Mouse (Mus musculus) midbrain, postnatal 0 days (tissue): Measurements from ENCODE around the gene Fbxw5. TPM values are rescaled to one million over a fixed set of nuclear protein-coding genes. Genes with fewer than 3 reads are reported as not detected.

Experiments
- ATAC-seq: fragments of 200-750 bp; cut with Nextera tagmentation; 2 replicates; pipeline ENCODE4 v1.8.0; 2017; ENCODE audit warnings: moderate number of reproducible peaks, mild to moderate bottlenecking, moderate TSS enrichment, moderate library complexity; ENCODE audit not compliant: low FRiP score
- DNase-seq: peaks from one replicate; pipeline ENCODE4 v3.0.0-alpha.2; 2015; ENCODE audit warnings: low spot score
- H3K27ac ChIP-seq: fragments of 300-500 bp; sonication (generic); 2 replicates; pipeline ENCODE4 v1.5.1; 2014; ENCODE audit warnings: low read depth, mild to moderate bottlenecking, low read length, mixed read lengths
- H3K27me3 ChIP-seq: fragments of 300-500 bp; sonication (generic); 2 replicates; pipeline ENCODE4 v1.6.1; 2014; ENCODE audit warnings: low read length, control low read depth, mixed read lengths; ENCODE audit not compliant: insufficient read depth
- H3K36me3 ChIP-seq: fragments of 300-500 bp; sonication (generic); 2 replicates; pipeline ENCODE4 v1.6.1; 2014; ENCODE audit warnings: low read length, control low read depth, mixed read lengths; ENCODE audit not compliant: insufficient read depth
- H3K4me1 ChIP-seq: fragments of 300-500 bp; sonication (generic); 2 replicates; pipeline ENCODE4 v1.6.1; 2014; ENCODE audit warnings: mild to moderate bottlenecking, control low read depth, antibody characterized with exemption, low read length, mixed read lengths; ENCODE audit not compliant: insufficient read depth
- H3K4me2 ChIP-seq: fragments of 300-500 bp; sonication (generic); 2 replicates; pipeline ENCODE4 v1.6.1; 2014; ENCODE audit warnings: low read depth, mild to moderate bottlenecking, low read length, mixed read lengths; ENCODE audit not compliant: poor library complexity, severe bottlenecking
- H3K4me3 ChIP-seq: fragments of 300-500 bp; sonication (generic); 2 replicates; pipeline ENCODE4 v1.5.1; 2014; ENCODE audit warnings: low read depth, mild to moderate bottlenecking, low read length, moderate library complexity
- H3K9ac ChIP-seq: fragments of 300-500 bp; sonication (generic); replicated peaks from 2 replicates; pipeline ENCODE4 v1.6.1; 2014; ENCODE audit warnings: mild to moderate bottlenecking, low read length, moderate library complexity, mixed read lengths; ENCODE audit not compliant: poor library complexity, severe bottlenecking
- H3K9me3 ChIP-seq: fragments of 300-500 bp; sonication (generic); 2 replicates; pipeline ENCODE4 v1.6.1; 2016; ENCODE audit warnings: low read length, control low read depth
- CTCF ChIP-seq: IDR thresholded peaks from 2 replicates; pipeline ENCODE4 v1.5.1; 2016; ENCODE audit warnings: antibody characterized with exemption, mild to moderate bottlenecking
- WGBS: fragments of 180-500 bp; shearing (Covaris S2); extraction: QIAGEN DNeasy Blood & Tissue Kit; methylation state at CpG from one replicate; pipeline ENCODE4 v1.1.7; 2014; 5-methylcytosine and 5-hydroxymethylcytosine counted together
- polyA plus RNA-seq: library from polyadenylated mRNA; unstranded; fragments of >200 nt; fragmentation: Nextera tagmentation; extraction: Ambion mirVana; gene quantifications from 2 replicates; pipeline ENCODE4 v1.2.1, GENCODE M21; 2015
- total RNA-seq: library from RNA; depleted of rRNA; stranded (reverse); fragments of >200 nt; gene quantifications from 2 replicates; pipeline ENCODE4 v1.2.3, GENCODE M21; 2014

Gene Fbxw5
- total and polyA plus RNA-seq, 2 experiments from 2014 or later = 106 to 148 TPM

DNA sequence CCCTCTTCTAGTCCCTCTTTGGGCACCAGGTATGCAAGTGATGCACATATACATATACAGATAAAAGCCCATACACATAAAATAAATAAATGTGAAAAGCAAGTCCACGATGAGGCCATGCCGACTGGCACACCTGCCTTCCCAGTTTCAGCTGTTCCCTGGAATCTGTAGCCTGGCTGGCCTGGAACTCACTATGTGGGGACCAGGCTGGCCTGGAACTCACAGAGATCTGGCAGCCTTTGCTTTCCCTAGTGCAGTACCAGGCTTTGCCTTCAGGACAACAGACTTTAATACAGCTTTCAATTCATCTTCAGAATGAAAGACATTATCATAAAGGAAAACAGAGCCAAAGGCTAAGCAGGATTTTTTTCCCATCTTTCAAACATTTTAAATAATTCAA is 33.2 kb downstream of the Fbxw5 start:
- H3K27ac ChIP-seq = no peak overlapping the region
- no peaks in the 10 kb centered on the region for H3K9me3 ChIP-seq
- H3K4me3 ChIP-seq = no peak overlapping the region
- no peaks in the 10 kb centered on the region for H3K27me3 ChIP-seq
- DNase-seq (no peak), ATAC-seq (no peak)
- no peak overlapping the region for H3K4me2 ChIP-seq
- TF ChIP-seq CTCF = no peak
- peaks cover 17% of the 10 kb centered on the region for H3K36me3 ChIP-seq
- no peak overlapping the region for H3K9ac ChIP-seq
- 96% methylated on average over 2 of the region's 2 CpGs for WGBS
- H3K4me1 ChIP-seq = no peaks in the 10 kb centered on the region

DNA sequence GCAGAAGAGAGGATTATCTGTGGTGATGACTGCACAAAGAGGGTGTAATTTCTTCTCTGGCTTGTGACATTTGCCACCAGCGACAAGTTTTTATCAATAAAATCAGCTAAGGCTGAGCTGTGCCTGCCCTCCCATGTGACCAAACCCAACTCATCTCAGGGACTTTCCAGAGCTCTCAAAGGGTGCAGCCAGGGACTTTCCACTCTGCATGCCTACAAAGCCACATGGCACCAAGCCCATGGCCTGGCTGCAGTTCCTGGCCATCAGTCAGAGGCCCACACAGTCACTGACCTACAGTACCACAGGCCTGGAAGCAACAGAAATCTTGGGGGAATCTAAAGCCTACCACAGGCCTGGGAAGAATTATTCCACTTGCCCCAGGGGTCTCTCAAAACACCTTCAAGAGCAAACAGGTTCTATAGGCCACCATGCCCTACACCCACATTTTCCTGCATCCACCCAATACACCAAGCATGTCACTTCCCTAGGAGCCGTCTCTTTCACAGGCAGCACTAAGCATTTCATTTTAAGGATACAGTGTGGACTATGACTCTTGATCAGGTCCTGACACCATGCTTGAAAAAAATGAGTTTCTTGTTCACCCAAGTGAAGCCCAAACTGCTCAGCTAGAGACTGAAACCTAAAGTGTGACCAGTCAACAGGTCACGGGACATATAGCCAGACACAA is 33.8 kb downstream of the Fbxw5 start:
- no peak for TF ChIP-seq CTCF
- no peaks in the 10 kb centered on the region for H3K4me1 ChIP-seq
- ATAC-seq (no peak), DNase-seq (peak; percentile 60)
- no peak overlapping the region for H3K9ac ChIP-seq
- WGBS = 80% methylated on average over 3 of the region's 3 CpGs
- no peaks in the 10 kb centered on the region for H3K27me3 ChIP-seq
- H3K27ac ChIP-seq = no peak overlapping the region
- H3K9me3 ChIP-seq = no peaks in the 10 kb centered on the region
- peaks cover 14% of the 10 kb centered on the region for H3K36me3 ChIP-seq
- no peak overlapping the region for H3K4me2 ChIP-seq
- no peak overlapping the region for H3K4me3 ChIP-seq

DNA sequence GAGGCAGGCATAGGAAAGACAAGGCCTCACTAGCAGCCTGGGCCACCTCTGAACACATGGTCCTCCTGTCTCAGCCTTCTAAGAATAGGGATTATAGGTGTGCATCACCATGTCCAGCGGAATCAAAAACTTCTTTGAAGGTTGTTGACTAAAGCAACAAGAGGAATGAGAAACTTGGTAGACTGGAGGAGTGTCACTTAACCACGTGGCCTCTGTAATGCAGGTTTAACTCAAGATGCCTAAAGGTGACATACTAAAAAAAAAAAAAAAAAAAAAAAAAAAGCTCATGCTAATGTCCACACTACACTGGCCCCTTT is 34.3 kb downstream of the Fbxw5 start:
- Histone ChIP-seq H3K36me3 (peaks cover 14% of the 10 kb centered on the region), H3K27ac (no peak overlapping the region), H3K4me2 (no peak overlapping the region), H3K4me1 (no peaks in the 10 kb centered on the region), H3K9me3 (no peaks in the 10 kb centered on the region), H3K4me3 (no peak overlapping the region), H3K9ac (no peak overlapping the region), H3K27me3 (no peaks in the 10 kb centered on the region)
- DNase-seq (no peak), ATAC-seq (no peak)
- 100% methylated on average over 2 of the region's 2 CpGs for WGBS
- TF ChIP-seq CTCF = no peak

DNA sequence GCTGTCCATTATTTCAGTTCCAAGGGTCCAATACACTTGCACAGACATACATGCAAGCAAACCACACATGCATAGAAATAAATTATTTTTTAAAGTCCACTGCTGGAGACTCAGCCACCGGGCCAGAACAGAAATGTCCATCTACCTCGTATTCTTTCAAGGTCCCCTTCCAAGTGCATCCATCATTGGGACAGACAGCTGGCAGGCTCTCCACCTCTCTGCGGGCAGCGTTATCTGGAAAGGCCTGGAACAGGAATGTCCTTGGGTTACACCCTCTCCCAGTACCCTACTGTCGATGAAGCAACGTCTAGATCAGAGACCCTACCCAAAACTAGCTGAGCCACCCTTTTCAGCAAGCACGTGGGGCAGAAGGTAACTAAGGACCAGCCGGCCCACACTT is 36.0 kb downstream of the Fbxw5 start:
- Histone ChIP-seq H3K27ac (no peak overlapping the region), H3K36me3 (peaks cover 10% of the 10 kb centered on the region), H3K27me3 (no peaks in the 10 kb centered on the region), H3K9ac (no peak overlapping the region), H3K9me3 (no peaks in the 10 kb centered on the region), H3K4me3 (no peak overlapping the region), H3K4me1 (no peaks in the 10 kb centered on the region), H3K4me2 (no peak overlapping the region)
- 93% methylated on average over 8 of the region's 8 CpGs for WGBS
- DNase-seq (no peak), ATAC-seq (no peak)
- no peak for TF ChIP-seq CTCF

DNA sequence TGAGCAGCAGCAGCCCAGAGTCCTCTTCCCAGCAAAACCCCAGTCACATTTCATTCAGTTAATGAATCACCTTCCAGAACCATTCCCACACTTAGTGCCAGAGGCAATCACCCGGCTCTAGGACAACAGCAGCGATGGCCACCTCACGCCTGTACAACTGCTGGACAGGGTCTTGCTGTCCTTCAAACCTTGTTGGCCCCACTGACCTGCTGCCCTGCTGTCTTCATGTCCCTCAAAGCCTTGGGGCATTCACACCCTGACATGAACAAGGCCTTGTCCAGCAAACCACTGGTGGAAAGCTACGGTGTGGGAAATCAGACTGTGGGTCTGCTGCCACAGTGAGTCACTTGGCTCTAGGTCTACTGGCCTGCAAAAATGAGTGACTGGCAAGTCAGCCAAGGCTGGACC is 40.0 kb downstream of the Fbxw5 start:
- no peak for ATAC-seq
- 92% methylated on average over 4 of the region's 4 CpGs for WGBS

DNA sequence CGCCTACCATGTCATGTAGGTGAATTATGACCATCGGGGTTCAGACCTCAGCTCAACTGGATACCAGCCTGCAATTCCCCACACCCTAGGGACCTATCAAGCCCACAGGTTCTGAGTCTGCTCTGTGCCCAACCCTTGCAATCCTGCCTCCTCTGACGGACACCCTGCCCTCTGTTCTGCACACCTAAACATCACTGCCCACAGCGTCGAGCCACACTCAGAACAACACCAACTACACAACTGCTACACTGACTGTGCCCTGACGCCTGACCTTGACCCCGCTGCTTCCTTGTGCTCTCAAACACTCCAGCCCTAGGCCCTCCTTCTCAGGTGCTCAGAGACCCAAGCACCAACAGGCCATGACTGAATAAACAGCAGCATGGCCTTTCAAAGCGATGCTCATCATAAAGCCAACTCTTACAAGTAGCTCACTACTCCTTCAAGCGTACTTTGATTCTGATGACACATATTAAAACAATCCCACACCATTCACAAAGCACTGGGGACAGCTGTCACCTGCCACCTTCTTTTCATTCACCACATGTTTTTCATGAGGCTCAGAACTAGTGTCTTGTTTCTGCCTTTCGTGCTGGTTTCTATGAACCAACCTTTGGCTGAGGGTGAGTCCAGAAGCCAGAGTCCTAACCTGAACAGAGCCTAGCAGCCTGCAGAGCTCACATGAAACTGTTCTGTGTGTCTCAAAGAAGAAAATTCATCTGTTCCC is 41.3 kb downstream of the Fbxw5 start:
- no peak for ATAC-seq
- H3K9me3 ChIP-seq = no peaks in the 10 kb centered on the region
- WGBS = 94% methylated on average over 10 of the region's 10 CpGs
- H3K4me1 ChIP-seq = peaks cover 4% of the 10 kb centered on the region; the same call in 1 of the 2 replicates
- H3K4me3 ChIP-seq = no peak overlapping the region
- DNase-seq = no peak
- H3K27ac ChIP-seq = no peak overlapping the region
- no peak overlapping the region for H3K9ac ChIP-seq
- TF ChIP-seq CTCF = no peak
- H3K27me3 ChIP-seq = no peaks in the 10 kb centered on the region
- no peak overlapping the region for H3K4me2 ChIP-seq
- 0 out of 2 replicates have a peak, but pooled peaks cover 3% of the 10 kb centered on the region for H3K36me3 ChIP-seq

More for the DNA sequence above, 40.0 kb downstream of the Fbxw5 start:
- Histone ChIP-seq H3K9ac (no peak overlapping the region), H3K4me3 (no peak overlapping the region), H3K4me1 (no peaks in the 10 kb centered on the region), H3K36me3 (peaks cover 7% of the 10 kb centered on the region; the same call in 1 of the 2 replicates), H3K9me3 (no peaks in the 10 kb centered on the region), H3K4me2 (no peak overlapping the region), H3K27me3 (no peaks in the 10 kb centered on the region), H3K27ac (no peak overlapping the region)
- no peak for TF ChIP-seq CTCF
- DNase-seq = no peak
